ENCODE assay signal across 1 mouse cellular context in the genomic region with DNA sequence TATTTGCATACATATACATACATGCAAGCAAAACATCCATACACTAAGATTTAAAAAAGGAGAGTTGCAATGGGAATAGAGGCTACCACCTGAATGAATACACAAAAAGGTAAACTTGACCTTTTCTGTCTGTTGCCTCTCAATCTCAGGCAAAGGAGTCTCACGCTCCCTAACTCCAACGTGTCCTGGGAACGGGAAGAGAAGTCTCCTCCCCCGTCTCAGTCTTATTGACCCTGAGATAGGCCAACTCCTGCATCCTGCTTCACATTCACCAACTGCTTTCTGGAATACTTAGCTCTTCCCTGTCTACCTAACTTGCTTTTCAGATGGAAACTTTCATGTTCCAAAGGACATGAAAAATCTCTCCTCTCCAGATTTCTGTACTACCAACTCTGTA.
TF ChIP-seq lines count a peak whose summit lies in the region.

No protein-coding gene starts in this region.

TF ChIP-seq in CH12.LX, 34 proteins besides CTCF, POLR2A, EP300 and RAD21:
- TF ChIP-seq E2F4 (IDR thresholded peaks at IDR 0.05; ENCODE audit: insufficient replicate concordance, low read depth, low read length) (no peak), POLR2AphosphoS2 (IDR thresholded peaks at IDR 0.05; ENCODE audit: low read depth, low read length) (peak; percentile 12; the same call in 1 of the 2 replicates)
